ENCODE assay signal across 9 mouse cellular contexts in genomic region chr6:141487266-141487665, GRCm38 (mm10). TPM values are rescaled to one million over a fixed set of nuclear protein-coding genes. Genes with fewer than 3 reads are reported as not detected.
DNase-seq lines count a peak whose midpoint lies in the region; ATAC-seq and TF ChIP-seq lines count a peak whose summit lies in the region.
"Had no signal": no experiment of that assay in that cellular context is flagged by ENCODE, and none has a peak within 500 bp of the region (broad histone marks: within the 10 kb centered on the region; RNA-seq: fewer than 3 reads in every experiment).

No protein-coding gene starts in this region.

- no peaks in the 10 kb centered on the region for H3K4me1 ChIP-seq in forebrain, postnatal 0 days (ENCODE audit: insufficient read depth)
- H3K4me1 ChIP-seq: embryonic facial prominence, embryonic 13.5 days; liver, embryonic 13.5 days had no signal

- peak; percentile 33 for DNase-seq in left cerebral cortex, adult 11 months (ENCODE audit: low spot score)
- no peak for DNase-seq in left cerebral cortex, postnatal 36 days (ENCODE audit: low spot score in 2 of 2)
- peak; percentile 85 for DNase-seq in brain, embryonic 14.5 days (ENCODE audit: low read depth)
- DNase-seq in forebrain, postnatal 0 days: peak; percentile 58
- no peak for DNase-seq in spleen, postnatal 14 days (ENCODE audit: low spot score in 2 of 2)
- DNase-seq in gastrocnemius, adult 8-10 months (ENCODE audit: low spot score in 2 of 2): no peak
- DNase-seq: liver, embryonic 13.5 days had no signal

- no peaks in the 10 kb centered on the region for H3K9me3 ChIP-seq in forebrain, postnatal 0 days (ENCODE audit: low read length)
- H3K9me3 ChIP-seq: embryonic facial prominence, embryonic 13.5 days; liver, embryonic 13.5 days had no signal

- H3K9ac ChIP-seq in forebrain, postnatal 0 days: no peak overlapping the region
- H3K9ac ChIP-seq: embryonic facial prominence, embryonic 13.5 days; liver, embryonic 13.5 days had no signal

- no peak overlapping the region for H3K4me2 ChIP-seq in forebrain, postnatal 0 days (ENCODE audit: low read depth)
- H3K4me2 ChIP-seq: embryonic facial prominence, embryonic 13.5 days; liver, embryonic 13.5 days had no signal

- peak; percentile 78 for ATAC-seq in forebrain, postnatal 0 days
- ATAC-seq in megakaryocyte, adult 5-6 weeks (ENCODE audit: poor library complexity, severe bottlenecking): 0 out of 2 replicates have a peak, but pooled peaks have one; percentile 10

- WGBS in forebrain, postnatal 0 days: 54% methylated on average over 7 of the region's 7 CpGs

- no peak for TF ChIP-seq POLR2A in brain, embryonic 14.5 days (IDR thresholded peaks at IDR 0.05; ENCODE audit: borderline replicate concordance, extremely low read depth, insufficient read depth, insufficient read length, poor library complexity, severe bottlenecking)

- intact Hi-C loops in left cerebral cortex, postnatal 36 days (cut with DNase I): loop anchor here (5.0 to 10.0 kb wide), 2 partner anchors 90 to 558 kb away; no protein-coding TSS in a partner anchor

- H3K27ac ChIP-seq in forebrain, postnatal 0 days (ENCODE audit: low read depth, low read length): no peak overlapping the region
- H3K27ac ChIP-seq: embryonic facial prominence, embryonic 13.5 days; liver, embryonic 13.5 days had no signal

- no peaks in the 10 kb centered on the region for H3K36me3 ChIP-seq in forebrain, postnatal 0 days (ENCODE audit: insufficient read depth)
- H3K36me3 ChIP-seq: liver, embryonic 13.5 days had no signal

- no peak overlapping the region for H3K4me3 ChIP-seq in forebrain, postnatal 0 days (ENCODE audit: low read depth, low read length)
- H3K4me3 ChIP-seq: embryonic facial prominence, embryonic 13.5 days; liver, embryonic 13.5 days had no signal

- no peaks in the 10 kb centered on the region; the same call in 1 of the 2 replicates for H3K27me3 ChIP-seq in forebrain, postnatal 0 days (ENCODE audit: insufficient read depth, low read length)
- H3K27me3 ChIP-seq: embryonic facial prominence, embryonic 13.5 days; liver, embryonic 13.5 days had no signal

- TF ChIP-seq CTCF in brain, embryonic 14.5 days (IDR thresholded peaks at IDR 0.05; ENCODE audit: borderline replicate concordance, extremely low read depth, insufficient read depth, insufficient read length): peak; percentile 61; the same call in 1 of the 2 replicates
- TF ChIP-seq CTCF in forebrain, postnatal 0 days (IDR thresholded peaks at IDR 0.05; ENCODE audit: low read depth): peak; percentile 64

RNA-seq across cellular contexts. Expression of gene Slco1c1, which starts 36.9 kb away (rescaled TPM):
- total RNA-seq in left cerebral cortex, postnatal 36 days (2021): 10 to 100 TPM; 54.6 to 61.0 TPM
- 9.2 and 11.8 TPM in 2 replicates for polyA plus RNA-seq in brain, embryonic 14.5 days (2012; rRNA removed)
- 35.7 and 39.5 TPM in 2 replicates for total RNA-seq in forebrain, postnatal 0 days (2014; rRNA removed)
- polyA plus RNA-seq in forebrain, postnatal 0 days (2015; fragmentation: Nextera tagmentation; extraction: Ambion mirVana): 33.8 and 34.2 TPM in 2 replicates
- total RNA-seq in megakaryocyte, adult 5-6 weeks (2015): not detected in 2 replicates
- total RNA-seq in megakaryocyte, adult 5-6 weeks (2017): not detected in 2 replicates
- total RNA-seq in gastrocnemius, adult 8-10 months (2022): not detected
- polyA plus RNA-seq: liver, embryonic 13.5 days had no signal

Comparison
In these comparisons a context has a peak if more than half of its experiments do, and no peak if none do; other contexts are left out.
1. DNase-seq: peak in left cerebral cortex, adult 11 months (single experiment), brain, embryonic 14.5 days (single experiment) and forebrain, postnatal 0 days (single experiment); none in left cerebral cortex, postnatal 36 days (0 of 2), spleen, postnatal 14 days (0 of 2) and gastrocnemius, adult 8-10 months (0 of 2).
2. RNA of gene Slco1c1, which starts 36.9 kb away (total RNA-seq): 54.6 to 61.0 TPM in left cerebral cortex, postnatal 36 days and 35.7 to 39.5 TPM in forebrain, postnatal 0 days; not detected in gastrocnemius, adult 8-10 months and not detected in megakaryocyte, adult 5-6 weeks; every median in the first group is over 10 times any median in the second.